Mouse (Mus musculus): ENCODE measurements around the gene Gps1. TPM values are rescaled to one million over a fixed set of nuclear protein-coding genes. Genes with fewer than 3 reads are reported as not detected.

The Gps1 gene
- polyA plus RNA-seq (2012; ENCODE audit: low replicate concordance), result 35.0 and 37.0 TPM in 2 replicates

DNA sequence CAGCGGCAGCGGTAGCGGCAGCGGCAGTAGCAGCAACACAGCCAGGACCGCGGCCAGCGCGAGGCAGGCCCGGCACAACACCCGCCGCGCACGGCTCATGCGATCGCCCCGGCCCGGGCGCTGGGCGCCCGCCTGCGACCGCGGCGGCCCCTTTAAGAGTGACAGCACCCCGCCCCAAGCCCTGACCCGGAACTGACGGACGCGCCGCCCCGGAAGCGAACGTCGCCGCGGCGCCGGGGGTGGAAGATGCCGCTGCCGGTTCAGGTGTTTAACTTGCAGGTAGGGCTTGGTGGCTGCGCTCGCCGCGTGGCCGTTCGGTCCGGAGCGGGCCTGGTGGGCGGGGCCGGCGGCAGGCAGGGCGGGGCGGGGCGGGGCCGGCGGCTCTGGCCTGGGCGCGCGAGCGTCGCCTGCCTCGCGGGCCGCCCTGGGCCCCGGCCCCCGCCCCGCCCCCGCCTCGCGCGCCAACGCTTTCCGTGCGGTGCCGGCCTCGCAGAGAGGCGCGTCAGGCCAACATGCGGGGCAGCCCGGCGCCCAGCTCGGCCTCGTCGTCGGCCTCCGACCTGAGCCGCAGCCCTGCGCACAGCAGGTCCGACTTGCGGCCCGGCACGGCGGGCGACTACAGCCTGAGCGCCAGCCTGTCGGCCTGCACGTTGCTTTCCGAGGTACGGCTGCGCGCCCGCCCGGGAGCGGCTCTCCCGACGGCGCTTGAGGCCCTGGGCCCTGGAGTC is at the start of gene Gps1, which contains the start of gene Rfng:
Gene Gps1 (plus strand): TSS at position 209 of the 728 bp plus-strand sequence.
Gene Rfng (minus strand): TSS at position 144 of the 728 bp plus-strand sequence.

GRCm38 (mm10) chr11:120762672-120763041 is 21.4 kb upstream of the Gps1 start, which contains the start of gene Hmga1b:
TSS of gene Hmga1b (plus strand) at chr11:120762794.

DNA sequence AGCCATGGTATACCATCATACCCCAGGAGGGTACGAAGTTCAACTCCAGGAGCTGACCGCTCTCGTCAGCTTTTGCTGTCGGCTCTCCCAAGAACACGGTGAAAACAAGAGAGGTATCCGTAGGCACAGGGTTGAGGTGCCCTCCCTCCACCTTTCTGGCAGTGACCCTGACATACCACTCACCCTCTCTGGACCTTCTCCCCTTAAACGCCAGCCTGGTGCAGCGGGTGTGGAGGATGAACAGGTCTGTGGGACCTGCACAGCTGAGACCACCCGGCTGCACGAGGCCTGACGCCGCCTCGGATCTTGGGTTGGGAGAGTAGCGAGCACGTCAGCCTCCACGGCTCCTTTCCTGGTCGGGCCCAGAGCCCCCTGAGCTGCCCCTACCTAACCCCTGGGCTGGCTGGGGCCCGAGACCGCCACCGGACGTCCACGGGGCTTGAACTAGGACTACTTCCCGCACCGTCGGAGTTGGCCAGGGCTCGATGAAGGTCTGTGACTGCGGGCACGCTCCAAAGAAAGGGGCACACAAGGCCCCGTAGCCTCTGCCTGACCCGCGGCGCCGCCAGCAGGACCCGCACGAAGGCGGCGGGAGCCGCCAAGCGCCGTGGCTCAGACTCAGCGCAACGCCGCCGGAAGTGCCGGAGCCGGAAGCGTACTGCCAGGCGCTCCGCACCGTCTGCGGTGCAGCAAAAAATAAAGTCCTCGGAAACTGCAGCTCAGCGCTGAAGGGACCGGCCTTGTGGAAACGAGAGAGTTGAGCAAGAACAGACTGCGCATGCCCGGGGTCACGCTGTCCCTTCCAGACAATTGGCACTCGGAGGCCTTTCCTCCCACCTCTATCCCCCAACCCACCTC is 11.9 kb downstream of the Gps1 start, which contains the start of gene Dus1l:
Gene Dus1l (minus strand): TSS at position 648 of the 858 bp plus-strand sequence.

DNA sequence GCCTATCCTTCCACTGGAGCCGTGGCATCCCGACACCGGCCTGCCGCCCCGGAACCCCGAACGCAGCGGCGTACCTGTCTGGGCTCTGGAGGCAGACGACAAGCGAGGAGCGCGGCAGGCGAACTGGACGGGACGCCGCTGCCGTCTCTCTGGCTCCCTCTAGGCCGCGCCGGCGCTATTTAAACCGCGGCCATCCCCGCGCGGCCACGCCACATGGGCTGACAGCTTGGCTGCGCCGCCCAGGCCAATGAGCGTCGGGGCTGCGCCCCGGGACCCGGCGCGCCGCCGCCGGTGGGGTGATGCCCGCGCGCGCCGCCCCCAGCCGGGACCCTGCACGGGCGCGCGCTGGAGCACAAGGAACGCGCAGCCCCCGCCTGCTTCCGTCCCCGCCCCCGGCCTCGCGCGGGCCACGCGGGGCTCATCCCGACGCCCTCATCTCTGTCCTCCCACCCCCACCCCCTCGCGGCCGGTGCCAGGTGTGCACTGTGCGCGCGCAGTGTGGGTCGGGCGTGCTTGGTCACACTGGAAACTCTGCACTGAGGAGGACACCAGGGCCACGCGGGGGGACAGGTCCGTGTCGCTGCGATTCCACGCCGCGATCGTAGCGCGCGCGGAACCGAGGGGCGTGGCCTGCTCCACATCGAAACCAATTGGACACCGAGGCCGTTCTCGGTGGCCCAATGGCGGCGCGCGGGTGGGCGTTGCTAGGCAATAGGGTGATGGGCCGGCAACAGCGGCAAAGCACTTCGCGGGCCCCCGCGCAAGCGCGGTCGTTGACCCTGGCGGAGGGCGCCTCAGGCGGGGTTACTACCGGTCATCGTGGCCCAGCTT is 40.1 kb downstream of the Gps1 start, which contains the start of gene Fasn:
Gene Fasn (minus strand): TSS at position 592 of the 831 bp plus-strand sequence.

Other genes with a start within 250 kb of the Gps1 start
- gene Mcrip1, start 234.5 kb upstream of the Gps1 start, polyA plus RNA-seq (2012; ENCODE audit: low replicate concordance), result 63.8 and 96.4 TPM in 2 replicates
- not detected in 2 replicates for gene Ppp1r27, start 233.1 kb upstream of the Gps1 start, polyA plus RNA-seq (2012; ENCODE audit: low replicate concordance)
- 998 and 1,537 TPM in 2 replicates for gene P4hb, start 211.0 kb upstream of the Gps1 start, polyA plus RNA-seq (2012; ENCODE audit: low replicate concordance)
- gene Arhgdia, start 202.6 kb upstream of the Gps1 start, polyA plus RNA-seq (2012; ENCODE audit: low replicate concordance), result 596 and 1,231 TPM in 2 replicates
- 192 and 295 TPM in 2 replicates for gene Alyref, start 185.9 kb upstream of the Gps1 start, polyA plus RNA-seq (2012; ENCODE audit: low replicate concordance)
- 39.8 and 162 TPM in 2 replicates for gene Anapc11, start 185.9 kb upstream of the Gps1 start, polyA plus RNA-seq (2012; ENCODE audit: low replicate concordance)
- 2.4 and 7.0 TPM in 2 replicates for gene Npb, start 175.8 kb upstream of the Gps1 start, polyA plus RNA-seq (2012; ENCODE audit: low replicate concordance)
- 56.6 and 107 TPM in 2 replicates for gene Pcyt2, start 166.3 kb upstream of the Gps1 start, polyA plus RNA-seq (2012; ENCODE audit: low replicate concordance)
- gene Sirt7, start 159.0 kb upstream of the Gps1 start, polyA plus RNA-seq (2012; ENCODE audit: low replicate concordance), result 147 and 228 TPM in 2 replicates
- 103 and 176 TPM in 2 replicates for gene Mafg, start 150.7 kb upstream of the Gps1 start, polyA plus RNA-seq (2012; ENCODE audit: low replicate concordance)
- 2.3 and 2.7 TPM in 2 replicates for gene Pycr1, start 140.5 kb upstream of the Gps1 start, polyA plus RNA-seq (2012; ENCODE audit: low replicate concordance)
- gene Myadml2, start 136.1 kb upstream of the Gps1 start, polyA plus RNA-seq (2012; ENCODE audit: low replicate concordance), result not detected in 2 replicates
- gene Notum, start 123.1 kb upstream of the Gps1 start, polyA plus RNA-seq (2012; ENCODE audit: low replicate concordance), result 0.28 and 0.48 TPM in 2 replicates
- 168 and 366 TPM in 2 replicates for gene Aspscr1, start 111.3 kb upstream of the Gps1 start, polyA plus RNA-seq (2012; ENCODE audit: low replicate concordance)
- gene Cenpx, start 70.5 kb upstream of the Gps1 start, polyA plus RNA-seq (2012; ENCODE audit: low replicate concordance), result 33.5 and 180 TPM in 2 replicates
- 29.3 and 37.4 TPM in 2 replicates for gene Lrrc45, start 70.3 kb upstream of the Gps1 start, polyA plus RNA-seq (2012; ENCODE audit: low replicate concordance)
- gene Rac3, start 62.8 kb upstream of the Gps1 start, polyA plus RNA-seq (2012; ENCODE audit: low replicate concordance), result 3.6 and 5.3 TPM in 2 replicates
- gene Dcxr, start 57.0 kb upstream of the Gps1 start, polyA plus RNA-seq (2012; ENCODE audit: low replicate concordance), result 8.7 and 44.1 TPM in 2 replicates
- gene Cbr2, start 52.2 kb upstream of the Gps1 start, polyA plus RNA-seq (2012; ENCODE audit: low replicate concordance), result 2.4 and 4.0 TPM in 2 replicates
- 269 and 1,219 TPM in 2 replicates for gene Hmga1b, start 21.5 kb upstream of the Gps1 start, polyA plus RNA-seq (2012; ENCODE audit: low replicate concordance)
- 41.1 and 90.1 TPM in 2 replicates for gene Rfng, start 65 bp upstream of the Gps1 start, polyA plus RNA-seq (2012; ENCODE audit: low replicate concordance)
- 123 and 193 TPM in 2 replicates for gene Dus1l, start 12.1 kb downstream of the Gps1 start, polyA plus RNA-seq (2012; ENCODE audit: low replicate concordance)
- 69.7 and 289 TPM in 2 replicates for gene Fasn, start 40.3 kb downstream of the Gps1 start, polyA plus RNA-seq (2012; ENCODE audit: low replicate concordance)
- 2.0 and 2.1 TPM in 2 replicates for gene Ccdc57, start 148.6 kb downstream of the Gps1 start, polyA plus RNA-seq (2012; ENCODE audit: low replicate concordance)
- 10.6 and 15.1 TPM in 2 replicates for gene Slc16a3, start 164.2 kb downstream of the Gps1 start, polyA plus RNA-seq (2012; ENCODE audit: low replicate concordance)
- 102 and 115 TPM in 2 replicates for gene Csnk1d, start 207.1 kb downstream of the Gps1 start, polyA plus RNA-seq (2012; ENCODE audit: low replicate concordance)